Mouse (Mus musculus): ENCODE data around the gene Arnt2.

DNA sequence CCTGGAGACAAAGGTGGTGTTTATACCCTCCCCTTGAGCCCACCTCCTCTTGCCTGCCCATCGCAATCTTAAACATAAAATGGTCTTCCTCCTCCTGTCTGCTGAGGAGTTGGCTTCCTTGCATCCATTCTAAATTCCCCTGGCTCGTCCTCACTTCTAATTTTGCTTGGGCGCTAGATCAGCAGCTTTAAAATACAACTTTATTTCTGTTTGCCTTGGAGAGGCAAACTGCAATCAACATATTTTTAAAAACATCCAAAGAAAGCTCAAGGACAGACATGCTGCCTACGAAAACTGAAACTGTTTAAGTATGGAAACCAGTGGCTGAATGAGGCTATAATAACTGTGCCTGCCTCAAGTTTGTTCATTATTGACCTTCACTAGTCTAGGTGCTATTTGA is 127.7 kb downstream of the Arnt2 start:
- TF ChIP-seq CTCF (IDR thresholded peaks at IDR 0.05; ENCODE audit: low read depth, low read length) (no peak), POLR2AphosphoS5 (IDR thresholded peaks at IDR 0.05; ENCODE audit: insufficient replicate concordance, low read depth, low read length) (no peak)

Data from G1E (cell line).